Mouse (Mus musculus): Measurements from ENCODE around the gene Zbtb40. TPM values are rescaled to one million over a fixed set of nuclear protein-coding genes. Genes with fewer than 3 reads are reported as not detected.

Zbtb40 gene
- polyA plus RNA-seq, 1 experiment from 2014 or later, result 5.9 TPM

GRCm38 (mm10) chr4:137031319-137031718 lies 17.3 kb downstream of the Zbtb40 start:
- H3K27ac ChIP-seq (replicated peaks), result no peak overlapping the region
- no peak overlapping the region for H3K4me3 ChIP-seq
- no peaks in the 10 kb centered on the region for H3K36me3 ChIP-seq
- ATAC-seq (ENCODE audit: low FRiP score, low read depth), result no peak
- peaks cover 5% of the 10 kb centered on the region; the same call in 1 of the 2 replicates for H3K4me1 ChIP-seq
- H3K9ac ChIP-seq (replicated peaks), result no peak overlapping the region
- no peaks in the 10 kb centered on the region for H3K9me3 ChIP-seq
- no peak overlapping the region for H3K4me2 ChIP-seq (replicated peaks)
- WGBS, result 90% methylated on average over 7 of the region's 7 CpGs
- H3K27me3 ChIP-seq, result peaks cover 11% of the 10 kb centered on the region; the same call in 1 of the 2 replicates

- 73% methylated on average over 8 of the region's 8 CpGs for WGBS
- no peak for ATAC-seq (ENCODE audit: low FRiP score, low read depth)
- peaks cover 5% of the 10 kb centered on the region; the same call in 1 of the 2 replicates for H3K4me1 ChIP-seq
- no peak overlapping the region for H3K9ac ChIP-seq (replicated peaks)
- no peaks in the 10 kb centered on the region for H3K36me3 ChIP-seq
- peaks cover 13% of the 10 kb centered on the region; the same call in 1 of the 2 replicates for H3K27me3 ChIP-seq
- H3K9me3 ChIP-seq, result no peaks in the 10 kb centered on the region
- no peak overlapping the region; the same call in none of the 2 replicates for H3K27ac ChIP-seq (replicated peaks)
- H3K4me3 ChIP-seq, result no peak overlapping the region
- no peak overlapping the region for H3K4me2 ChIP-seq (replicated peaks)
Observed at GRCm38 (mm10) chr4:137029348-137029747, 19.3 kb downstream of the Zbtb40 start.

- Histone ChIP-seq H3K9me3 (no peaks in the 10 kb centered on the region), H3K36me3 (no peaks in the 10 kb centered on the region), H3K4me1 (peaks cover 8% of the 10 kb centered on the region; the same call in 1 of the 2 replicates), H3K4me3 (no peak overlapping the region), H3K27me3 (peaks cover 13% of the 10 kb centered on the region; the same call in 1 of the 2 replicates), H3K9ac (replicated peaks) (no peak overlapping the region), H3K27ac (replicated peaks) (no peak overlapping the region), H3K4me2 (replicated peaks) (no peak overlapping the region)
- ATAC-seq (ENCODE audit: low FRiP score, low read depth), result no peak
- WGBS, result 51% methylated on average over 5 of the region's 5 CpGs
Observed at GRCm38 (mm10) chr4:137027051-137027450, 21.6 kb downstream of the Zbtb40 start.

- 63% methylated on average over 6 of the region's 6 CpGs for WGBS
- H3K27me3 ChIP-seq, result peaks cover 15% of the 10 kb centered on the region; the same call in 1 of the 2 replicates
- ATAC-seq (ENCODE audit: low FRiP score, low read depth), result no peak
- H3K4me2 ChIP-seq (replicated peaks), result no peak overlapping the region
- H3K4me1 ChIP-seq, result peaks cover 8% of the 10 kb centered on the region; the same call in 1 of the 2 replicates
- no peaks in the 10 kb centered on the region for H3K36me3 ChIP-seq
- no peaks in the 10 kb centered on the region for H3K9me3 ChIP-seq
- no peak overlapping the region for H3K9ac ChIP-seq (replicated peaks)
- H3K27ac ChIP-seq (replicated peaks), result no peak overlapping the region
- H3K4me3 ChIP-seq, result no peak overlapping the region
Observed at GRCm38 (mm10) chr4:137025570-137025969, 23.0 kb downstream of the Zbtb40 start.

- no peak overlapping the region for H3K4me3 ChIP-seq
- H3K27me3 ChIP-seq, result peaks cover 16% of the 10 kb centered on the region; the same call in 1 of the 2 replicates
- no peak overlapping the region for H3K9ac ChIP-seq (replicated peaks)
- H3K36me3 ChIP-seq, result no peaks in the 10 kb centered on the region
- no peak overlapping the region for H3K27ac ChIP-seq (replicated peaks)
- ATAC-seq (ENCODE audit: low FRiP score, low read depth), result no peak
- no peaks in the 10 kb centered on the region for H3K9me3 ChIP-seq
- H3K4me1 ChIP-seq, result peaks cover 11% of the 10 kb centered on the region; the same call in 1 of the 2 replicates
- 88% methylated on average over 2 of the region's 2 CpGs for WGBS
- no peak overlapping the region for H3K4me2 ChIP-seq (replicated peaks)
Observed at GRCm38 (mm10) chr4:137025133-137025532, 23.5 kb downstream of the Zbtb40 start.

- no peak for ATAC-seq (ENCODE audit: low FRiP score, low read depth)
- H3K4me2 ChIP-seq (replicated peaks), result no peak overlapping the region
- H3K9ac ChIP-seq (replicated peaks), result peak overlapping the region; percentile 7; the same call in 1 of the 2 replicates
- H3K9me3 ChIP-seq, result no peaks in the 10 kb centered on the region
- H3K27me3 ChIP-seq, result 0 out of 2 replicates have a peak, but pooled peaks cover 3% of the 10 kb centered on the region
- peaks cover 13% of the 10 kb centered on the region for H3K4me1 ChIP-seq
- 29% methylated on average over 3 of the region's 3 CpGs for WGBS
- H3K4me3 ChIP-seq, result no peak overlapping the region
- no peak overlapping the region for H3K27ac ChIP-seq (replicated peaks)
- peaks cover 20% of the 10 kb centered on the region for H3K36me3 ChIP-seq
Observed at GRCm38 (mm10) chr4:137020065-137020464, 28.5 kb downstream of the Zbtb40 start.

- WGBS, result 28% methylated on average over 8 of the region's 8 CpGs
- Histone ChIP-seq H3K4me3 (no peak overlapping the region), H3K4me1 (peaks cover 17% of the 10 kb centered on the region), H3K9ac (replicated peaks) (no peak overlapping the region), H3K27ac (replicated peaks) (0 out of 2 replicates have a peak overlapping the region, but pooled peaks have one; percentile 5), H3K9me3 (no peaks in the 10 kb centered on the region), H3K4me2 (replicated peaks) (no peak overlapping the region), H3K36me3 (peaks cover 20% of the 10 kb centered on the region), H3K27me3 (0 out of 2 replicates have a peak, but pooled peaks cover 3% of the 10 kb centered on the region)
- ATAC-seq (ENCODE audit: low FRiP score, low read depth), result no peak
Observed at GRCm38 (mm10) chr4:137015934-137016333, 32.7 kb downstream of the Zbtb40 start.

- Histone ChIP-seq H3K27me3 (no peaks in the 10 kb centered on the region), H3K36me3 (peaks cover 20% of the 10 kb centered on the region), H3K4me1 (peaks cover 17% of the 10 kb centered on the region), H3K9ac (replicated peaks) (no peak overlapping the region), H3K27ac (replicated peaks) (no peak overlapping the region), H3K4me3 (no peak overlapping the region), H3K4me2 (replicated peaks) (no peak overlapping the region), H3K9me3 (no peaks in the 10 kb centered on the region)
- ATAC-seq (ENCODE audit: low FRiP score, low read depth), result no peak
- 67% methylated on average over 6 of the region's 6 CpGs for WGBS
Observed at GRCm38 (mm10) chr4:137015476-137015856, 33.1 kb downstream of the Zbtb40 start.

- Histone ChIP-seq H3K36me3 (peaks cover 20% of the 10 kb centered on the region), H3K9me3 (no peaks in the 10 kb centered on the region), H3K4me2 (replicated peaks) (no peak overlapping the region), H3K9ac (replicated peaks) (no peak overlapping the region), H3K27ac (replicated peaks) (no peak overlapping the region), H3K4me3 (no peak overlapping the region), H3K27me3 (no peaks in the 10 kb centered on the region), H3K4me1 (peaks cover 12% of the 10 kb centered on the region)
- ATAC-seq (ENCODE audit: low FRiP score, low read depth), result no peak
- WGBS, result 88% methylated on average over 18 of the region's 18 CpGs
Observed at GRCm38 (mm10) chr4:137014654-137015475, 33.7 kb downstream of the Zbtb40 start.

GRCm38 (mm10) chr4:137014124-137014523 lies 34.5 kb downstream of the Zbtb40 start:
- Histone ChIP-seq H3K4me3 (no peak overlapping the region), H3K4me1 (peaks cover 12% of the 10 kb centered on the region), H3K27me3 (no peaks in the 10 kb centered on the region), H3K9me3 (no peaks in the 10 kb centered on the region), H3K4me2 (replicated peaks) (no peak overlapping the region), H3K36me3 (peaks cover 20% of the 10 kb centered on the region), H3K27ac (replicated peaks) (no peak overlapping the region), H3K9ac (replicated peaks) (no peak overlapping the region)
- WGBS, result 93% methylated on average over 8 of the region's 8 CpGs
- ATAC-seq (ENCODE audit: low FRiP score, low read depth), result no peak

GRCm38 (mm10) chr4:137006966-137007365 lies 41.6 kb downstream of the Zbtb40 start:
- 70% methylated on average over 8 of the region's 8 CpGs for WGBS
- no peaks in the 10 kb centered on the region for H3K36me3 ChIP-seq
- ATAC-seq (ENCODE audit: low FRiP score, low read depth), result no peak

GRCm38 (mm10) chr4:137001825-137002224 lies 46.8 kb downstream of the Zbtb40 start:
- Histone ChIP-seq H3K4me2 (replicated peaks) (no peak overlapping the region), H3K27ac (replicated peaks) (no peak overlapping the region), H3K9me3 (no peaks in the 10 kb centered on the region), H3K4me3 (no peak overlapping the region), H3K4me1 (no peaks in the 10 kb centered on the region), H3K27me3 (no peaks in the 10 kb centered on the region), H3K36me3 (peaks cover 26% of the 10 kb centered on the region), H3K9ac (replicated peaks) (no peak overlapping the region)
- ATAC-seq (ENCODE audit: low FRiP score, low read depth), result no peak
- WGBS, result 90% methylated on average over 3 of the region's 3 CpGs

More at GRCm38 (mm10) chr4:137006966-137007365, 41.6 kb downstream of the Zbtb40 start:
- Histone ChIP-seq H3K9ac (replicated peaks) (no peak overlapping the region), H3K27ac (replicated peaks) (no peak overlapping the region; the same call in 1 of the 2 replicates), H3K4me3 (no peak overlapping the region), H3K4me1 (no peaks in the 10 kb centered on the region; the same call in 1 of the 2 replicates), H3K4me2 (replicated peaks) (no peak overlapping the region), H3K27me3 (no peaks in the 10 kb centered on the region), H3K9me3 (no peaks in the 10 kb centered on the region)

Measured in midbrain, embryonic 12.5 days (tissue).